Mouse (Mus musculus) embryo, embryonic 11.5 days (tissue): ENCODE measurements at regions not wholly inside any gene's neighbourhood (a gene's known extent, or its start where the extent isn't known, plus 50 kb on each side); places are given as distances from the start of the nearest gene placed in this dataset.

Experiments
- DNase-seq: peaks from one replicate; pipeline ENCODE4 v3.0.0-alpha.2; 2012; ENCODE audit warnings: low read depth, low spot score

DNA sequence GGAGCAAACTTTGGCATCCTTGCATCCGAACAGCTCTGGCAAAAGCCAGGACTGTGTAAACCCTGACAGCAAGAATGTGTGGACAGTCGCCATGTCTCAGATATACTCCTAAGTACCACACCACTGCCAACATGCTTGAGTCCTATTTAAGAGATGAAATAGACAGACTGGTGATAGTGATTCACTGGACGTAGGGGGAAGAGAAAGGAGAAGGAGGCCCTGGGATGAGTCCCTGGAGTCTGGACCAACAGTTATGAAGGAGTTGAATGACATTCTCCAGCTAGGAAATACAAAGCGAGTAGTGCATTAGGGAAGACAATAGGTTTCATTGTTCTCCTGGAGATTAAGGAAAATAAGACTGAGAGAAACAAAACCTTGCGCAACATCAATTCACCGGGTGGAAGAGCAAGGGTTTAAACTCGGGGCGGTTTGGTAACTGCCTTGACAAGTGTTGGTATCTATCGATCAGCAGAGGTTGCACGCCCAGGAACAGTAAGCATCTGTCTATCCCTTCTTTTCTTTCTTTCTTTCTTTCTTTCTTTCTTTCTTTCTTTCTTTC lies 54.3 kb upstream of the Nrbf2 start:
- no peak for DNase-seq

DNA sequence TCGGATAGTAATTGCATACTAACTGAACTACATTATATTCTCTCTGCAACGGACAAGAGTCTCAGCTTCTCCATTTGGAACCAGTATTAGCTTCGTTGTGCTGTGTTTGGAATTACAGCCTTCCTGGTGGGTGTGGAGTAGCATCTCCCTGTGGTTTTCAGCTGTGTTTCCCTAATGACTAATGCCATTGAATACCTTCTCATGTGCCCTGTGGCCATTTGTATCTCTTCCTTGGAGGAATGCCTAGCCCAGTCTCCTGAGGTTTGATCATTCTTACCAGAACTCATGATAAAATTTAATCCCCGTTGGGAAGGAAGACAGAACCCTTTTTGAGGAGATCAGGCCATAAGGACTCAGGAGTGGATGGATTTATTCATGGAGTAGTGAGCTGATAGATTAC lies 59.6 kb upstream of the Nrbf2 start:
- no peak for DNase-seq

DNA sequence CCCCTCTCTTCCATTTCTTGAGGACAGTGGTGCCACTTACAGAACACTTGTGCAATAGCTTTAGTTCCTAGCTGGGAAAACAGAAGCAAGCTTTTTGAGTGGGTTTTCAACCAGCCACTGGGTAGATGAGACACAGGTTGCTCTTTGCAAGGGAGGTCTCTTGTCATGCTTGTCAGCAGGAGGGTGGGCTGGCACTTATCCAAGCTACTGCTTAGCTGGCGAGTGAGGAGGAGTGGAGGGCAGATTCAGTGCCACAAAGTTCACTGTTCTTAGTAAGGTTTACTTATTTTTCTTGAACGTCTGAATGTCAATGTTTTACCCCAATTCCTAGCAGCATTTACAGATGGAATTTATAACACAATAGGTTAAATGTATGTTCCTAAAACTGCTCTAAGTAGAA lies 65.9 kb upstream of the Nrbf2 start:
- no peak for DNase-seq

DNA sequence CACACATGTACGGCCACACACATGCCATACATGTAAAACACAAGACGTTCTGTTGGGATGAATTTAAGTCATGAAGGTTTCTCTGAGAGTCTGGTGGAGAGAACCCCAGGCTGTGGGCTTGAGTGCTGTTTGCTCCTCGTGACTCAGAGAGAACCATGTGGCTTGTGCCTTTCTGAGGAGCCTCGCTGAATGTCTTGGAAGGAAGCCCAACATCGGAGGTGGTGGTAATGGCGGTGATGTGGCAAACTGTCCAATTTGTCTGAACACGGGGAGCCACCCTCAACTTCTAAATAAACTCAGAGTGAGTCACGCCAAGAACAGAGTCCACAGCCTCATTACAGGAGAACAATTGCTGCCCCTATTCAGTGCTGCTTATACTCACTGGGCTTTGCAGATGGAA lies 75.7 kb upstream of the Nrbf2 start:
- DNase-seq: no peak

DNA sequence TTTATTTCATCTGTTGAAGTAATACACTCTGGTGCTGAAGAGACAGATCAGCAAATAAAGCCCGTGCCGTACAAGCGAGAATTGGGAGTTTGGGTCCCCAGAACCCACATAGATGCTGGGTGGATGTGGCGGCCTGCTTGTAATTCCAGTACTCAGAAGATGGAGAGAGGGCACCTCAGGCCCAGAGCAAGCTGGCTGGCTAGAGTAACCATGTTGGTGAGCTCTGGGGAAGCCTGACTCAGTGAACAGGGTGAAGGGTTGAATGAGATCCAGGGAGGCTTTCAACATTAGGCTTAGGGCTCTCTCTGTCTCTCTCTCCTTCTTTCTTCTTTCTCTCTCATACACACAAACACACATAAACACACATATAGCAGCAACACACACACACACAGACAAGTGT lies 76.2 kb upstream of the Nrbf2 start:
- no peak for DNase-seq

DNA sequence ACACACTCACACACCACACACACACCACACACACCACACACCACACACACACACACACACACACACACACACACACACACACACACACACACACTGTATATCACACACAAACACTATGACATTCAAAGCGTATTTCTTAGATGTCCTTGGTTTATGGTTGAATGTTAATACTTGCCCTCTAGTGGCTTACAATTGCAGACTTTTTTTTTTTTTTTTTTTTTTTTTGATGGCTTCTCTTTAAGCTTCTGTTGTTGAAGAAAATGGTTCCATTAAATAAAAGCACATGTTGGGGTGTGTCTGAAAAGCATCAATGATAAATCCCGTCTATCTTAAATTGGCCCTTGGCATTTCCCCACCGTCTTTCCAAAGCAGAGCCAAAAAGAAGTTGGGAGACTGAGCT lies 79.5 kb upstream of the Nrbf2 start:
- no peak for DNase-seq

DNA sequence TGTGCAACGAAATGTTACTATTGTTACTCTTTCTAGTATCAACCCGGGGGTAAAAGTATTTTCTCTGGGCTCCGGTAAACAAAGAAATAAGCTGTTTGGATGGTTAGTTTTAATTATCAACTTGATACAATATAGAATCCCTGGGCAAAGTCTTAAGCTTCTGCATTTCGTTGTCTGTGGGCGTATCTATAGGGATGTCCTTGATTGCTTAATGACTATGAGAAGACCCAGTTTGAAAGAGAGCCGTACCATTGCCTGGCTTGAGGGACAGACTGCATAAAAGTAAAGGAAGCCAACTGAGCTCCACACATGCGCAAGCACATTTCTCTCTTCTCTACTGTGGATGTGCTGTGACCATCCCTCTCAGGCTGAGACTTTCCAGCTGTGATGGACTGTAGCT lies 80.1 kb upstream of the Nrbf2 start:
- DNase-seq: no peak

DNA sequence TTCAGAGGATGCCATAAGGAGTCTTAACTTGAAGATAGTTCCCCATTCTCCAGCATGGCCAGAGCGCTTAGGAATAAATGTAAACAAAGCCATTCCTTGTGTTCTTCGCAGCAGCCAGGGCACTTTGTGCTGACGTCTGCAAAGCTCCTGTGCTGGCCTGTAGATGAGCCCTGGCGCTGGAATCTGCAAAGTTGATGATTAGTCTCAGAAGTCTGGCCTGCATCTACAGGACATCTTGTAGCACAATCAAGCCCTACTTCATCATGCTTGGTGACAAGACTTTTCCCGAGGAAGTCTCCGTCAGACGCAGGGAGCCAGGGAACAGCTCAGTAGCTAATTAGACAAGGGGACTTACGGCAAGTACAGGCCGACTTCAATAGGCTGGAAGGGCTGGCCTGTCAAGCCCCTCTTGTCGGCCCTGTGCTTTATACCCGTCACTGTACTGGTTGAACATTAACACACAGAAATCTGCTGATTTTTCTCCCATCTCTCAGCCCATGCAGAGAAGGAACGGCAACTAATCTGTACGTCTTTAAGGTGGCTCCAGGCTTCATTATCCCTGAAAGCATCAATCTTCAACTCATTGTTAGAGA lies 87.6 kb upstream of the Nrbf2 start:
- peak; percentile 5 for DNase-seq

DNA sequence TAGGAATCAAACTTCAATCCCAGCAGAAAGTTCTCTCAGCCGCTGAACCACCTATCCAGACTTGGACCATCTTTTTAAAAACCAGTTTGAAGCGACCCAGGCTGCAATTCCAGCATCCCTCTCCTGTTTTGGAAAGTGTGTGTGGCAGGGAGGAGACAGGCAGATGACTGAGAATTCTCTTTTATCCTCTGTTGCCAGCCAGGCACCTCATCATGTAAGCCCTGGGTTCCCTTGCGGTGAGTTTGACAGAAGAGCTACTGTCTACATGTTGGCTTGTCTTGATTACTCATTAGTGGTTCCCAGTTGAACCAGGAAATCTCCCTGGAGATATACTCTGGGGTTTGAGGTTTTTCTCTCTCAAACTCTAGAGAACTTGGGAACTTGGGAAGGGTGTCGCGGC lies 91.5 kb upstream of the Nrbf2 start:
- DNase-seq: no peak

DNA sequence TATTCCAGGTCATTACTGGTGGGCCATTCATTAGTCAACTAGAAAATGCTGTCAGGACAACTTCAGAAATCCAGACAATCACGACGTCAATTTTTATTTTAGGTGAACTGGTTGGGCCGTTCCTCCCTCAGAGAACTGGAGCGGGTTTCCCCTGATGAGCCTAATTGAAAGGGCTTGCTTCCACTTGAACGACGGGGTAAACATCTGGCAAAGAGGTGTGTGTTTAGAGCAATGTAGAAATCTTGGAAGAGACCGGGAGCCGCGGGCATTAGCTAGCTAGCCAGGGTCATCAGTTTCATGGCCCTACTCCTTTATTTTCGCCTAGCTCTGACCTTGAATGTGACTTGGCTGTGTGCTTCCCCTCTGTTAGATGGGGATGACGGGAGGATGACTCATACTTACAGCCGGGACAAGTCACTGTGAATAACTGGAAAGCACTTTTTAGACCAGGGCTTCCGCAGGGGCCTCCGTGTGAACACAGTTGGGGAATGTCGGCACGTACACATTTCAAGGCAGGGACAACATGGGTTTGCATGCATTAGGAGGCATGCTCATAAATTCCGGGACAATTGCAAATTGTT lies 92.6 kb upstream of the Nrbf2 start:
- no peak for DNase-seq

DNA sequence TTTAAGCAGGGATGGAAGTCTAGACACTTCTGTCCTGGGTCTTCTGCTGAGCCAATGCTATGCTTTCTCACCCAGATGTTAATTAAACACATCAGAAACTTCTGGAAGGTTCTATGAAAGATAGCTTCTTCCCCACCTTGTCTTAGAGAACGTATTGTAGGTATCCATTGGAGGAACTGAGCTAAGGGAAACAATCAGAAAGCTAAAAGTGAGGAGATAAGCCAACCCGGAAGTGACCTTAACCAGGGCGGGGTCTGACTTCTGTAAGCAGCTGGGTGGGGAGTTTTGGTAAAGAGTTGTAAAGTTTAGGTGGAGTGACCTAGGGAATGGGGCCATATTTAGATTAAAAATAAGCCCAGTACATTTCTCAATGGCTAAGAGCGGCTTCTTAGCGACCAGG lies 95.1 kb upstream of the Nrbf2 start:
- no peak for DNase-seq

DNA sequence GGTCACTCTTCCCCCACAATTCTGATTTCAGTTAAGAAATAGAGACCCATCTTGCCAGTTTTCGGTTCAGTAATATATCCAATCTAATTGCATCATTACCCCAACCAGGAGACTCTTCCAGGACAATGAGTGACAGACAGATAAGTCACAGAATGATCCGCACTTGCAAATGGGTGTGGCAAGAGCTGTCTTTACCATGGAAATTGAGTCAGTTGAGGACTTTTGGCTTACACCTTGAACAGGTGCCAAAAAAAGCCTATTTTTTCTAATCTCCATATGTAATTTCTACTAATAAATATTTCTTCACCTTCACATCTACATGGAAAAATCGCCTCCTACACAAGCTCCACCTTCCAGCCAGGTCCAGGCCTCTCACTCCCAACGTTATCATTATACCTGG lies 98.2 kb upstream of the Nrbf2 start:
- no peak for DNase-seq

DNA sequence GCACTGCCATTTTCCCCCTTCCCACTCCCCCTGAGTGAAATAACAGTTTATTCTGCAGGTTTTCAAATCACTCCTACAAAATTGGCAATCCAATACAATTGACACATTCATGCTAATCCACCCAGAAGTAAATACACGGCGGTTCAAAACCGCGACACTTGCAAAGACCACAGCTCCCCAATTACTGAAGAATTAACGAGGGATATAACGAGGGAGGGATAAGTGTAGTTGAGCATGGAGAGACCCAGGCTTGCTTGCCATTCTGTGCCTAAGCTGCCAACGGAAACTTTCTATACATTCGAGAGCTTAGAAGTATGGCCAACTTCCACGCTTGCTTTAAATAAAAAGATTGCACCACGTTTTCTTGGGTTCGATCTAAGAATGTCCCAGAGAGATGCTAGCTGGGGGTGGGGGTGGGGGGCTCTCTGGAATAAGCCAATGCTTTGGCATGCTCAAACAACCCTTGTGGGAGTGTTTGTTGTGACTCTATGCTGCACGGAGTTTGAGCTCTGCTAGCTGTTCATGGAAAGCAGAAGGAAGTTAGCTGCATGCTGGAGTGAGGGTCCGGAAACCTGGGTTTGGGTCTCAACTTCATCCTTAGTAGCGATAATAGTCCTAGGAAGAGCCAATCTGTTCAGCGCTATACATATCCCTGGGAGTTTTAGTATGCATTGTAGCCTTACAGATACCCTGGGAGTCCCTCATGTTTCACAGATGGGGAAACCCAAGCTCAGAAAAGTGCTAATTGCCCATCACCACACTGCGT lies 98.9 kb upstream of the Nrbf2 start:
- DNase-seq: no peak

DNA sequence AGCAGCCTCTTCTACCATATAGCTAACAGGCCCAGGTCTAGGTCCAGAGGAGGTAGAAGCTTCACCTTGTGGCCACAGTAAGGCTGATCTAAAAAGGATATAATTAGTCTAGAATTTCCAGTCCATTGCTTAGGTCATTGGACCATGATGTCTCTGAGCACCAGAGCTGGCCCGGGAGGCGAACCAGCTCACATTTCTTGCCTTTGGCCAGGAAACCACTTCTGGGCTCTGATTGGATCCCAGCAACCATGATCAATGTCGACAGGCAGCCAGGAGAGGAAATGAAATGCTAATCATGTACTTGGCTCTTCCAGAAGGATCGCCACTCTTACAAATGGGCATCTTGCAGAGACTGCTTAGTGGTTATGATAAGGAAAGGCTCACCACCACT lies 99.5 kb upstream of the Nrbf2 start:
- DNase-seq: no peak

DNA sequence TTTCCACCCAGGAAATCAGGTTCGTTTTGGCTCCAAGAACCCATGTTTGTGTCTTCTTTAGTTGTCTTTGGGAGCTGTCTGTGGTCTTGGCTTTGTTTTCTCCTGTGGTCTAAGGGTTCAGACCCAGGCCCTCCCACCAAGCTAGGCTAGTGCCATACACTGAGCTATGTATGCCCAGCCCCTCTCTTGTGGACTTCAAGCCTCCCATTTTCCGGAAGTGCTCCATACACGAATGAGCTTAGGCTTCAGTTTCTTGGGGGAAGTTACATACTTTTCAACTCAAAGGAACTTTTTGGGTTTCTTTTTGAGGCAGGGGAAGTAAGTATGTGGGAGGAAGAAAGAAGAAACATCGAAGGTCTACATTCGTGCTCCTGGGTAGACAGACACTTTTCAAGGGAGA lies 100.9 kb upstream of the Nrbf2 start:
- DNase-seq: no peak

DNA sequence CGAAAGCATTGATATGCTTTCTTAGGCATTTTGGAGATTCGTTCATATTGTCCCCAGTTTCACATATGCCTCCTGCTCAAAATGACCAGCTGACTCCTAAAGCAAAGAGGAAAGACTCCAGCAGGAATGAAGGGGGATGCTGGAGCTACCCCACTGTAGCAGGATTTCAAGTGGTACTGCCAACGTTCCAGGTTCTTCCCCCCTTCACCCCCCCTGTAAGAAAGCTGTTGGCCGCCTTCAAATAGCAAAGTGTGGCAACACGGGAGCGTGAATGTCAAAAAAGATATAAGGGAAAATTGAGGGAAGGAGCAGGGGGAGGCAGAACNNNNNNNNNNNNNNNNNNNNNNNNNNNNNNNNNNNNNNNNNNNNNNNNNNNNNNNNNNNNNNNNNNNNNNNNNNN lies 103.7 kb upstream of the Nrbf2 start:
- no peak for DNase-seq

DNA sequence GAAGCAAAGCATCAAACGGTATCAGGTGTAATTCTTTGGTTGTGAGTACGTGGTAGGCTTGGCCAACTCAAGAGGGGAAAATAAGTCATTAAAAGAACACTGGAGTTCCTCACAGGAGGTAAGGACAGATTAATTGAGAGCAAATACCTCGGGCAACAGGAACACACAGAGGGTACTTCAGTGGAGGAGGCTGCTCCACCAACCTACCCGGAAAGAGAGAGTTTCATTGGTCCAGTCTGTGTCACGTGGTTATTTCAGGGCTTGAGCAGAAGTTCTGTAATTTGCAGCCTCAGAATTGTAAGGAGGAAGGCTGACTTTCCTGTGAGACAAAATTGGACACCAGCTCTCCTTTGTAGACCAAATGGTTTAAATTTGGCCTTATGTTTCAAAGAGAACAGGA lies 115.3 kb upstream of the Nrbf2 start:
- no peak for DNase-seq

DNA sequence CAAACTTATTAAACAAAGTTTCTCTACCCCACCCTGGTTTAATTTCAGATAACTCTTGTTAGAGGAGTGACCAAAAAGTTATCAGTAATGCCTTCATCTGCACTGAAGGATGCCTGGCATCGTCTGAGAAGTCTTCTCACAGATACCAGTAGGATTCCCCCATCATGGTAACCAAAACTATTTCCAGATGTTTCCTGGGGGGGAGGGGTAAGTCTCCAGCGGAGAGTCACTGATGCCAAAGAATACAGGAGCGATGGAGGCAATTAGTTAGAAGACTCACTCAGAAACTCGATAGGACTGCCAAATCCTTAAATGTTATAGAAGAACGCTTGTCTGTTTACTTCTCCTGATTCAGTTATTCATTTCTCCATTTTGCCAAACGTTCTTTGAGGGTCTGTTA lies 116.3 kb upstream of the Nrbf2 start:
- DNase-seq: no peak

DNA sequence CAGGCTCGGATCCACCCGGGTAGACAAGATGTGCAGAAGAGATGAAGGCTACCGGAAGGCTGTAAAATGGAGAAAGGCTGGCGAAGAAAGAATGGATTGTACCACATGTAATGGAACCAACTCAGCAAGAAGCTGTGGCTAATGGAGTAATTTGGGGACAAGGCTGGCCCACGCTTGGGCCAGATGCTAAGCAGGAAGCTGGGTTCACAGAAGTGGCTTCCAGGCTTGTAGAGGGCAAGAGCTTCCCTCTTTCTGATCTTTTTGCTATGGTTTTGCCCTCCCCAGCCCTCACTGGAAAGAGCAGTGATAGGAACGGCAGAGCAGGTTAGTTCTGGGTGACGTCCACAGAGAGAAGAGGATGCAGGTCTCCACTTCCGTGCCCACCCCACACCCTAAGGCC lies 117.7 kb upstream of the Egr2 start:
- no peak for DNase-seq

DNA sequence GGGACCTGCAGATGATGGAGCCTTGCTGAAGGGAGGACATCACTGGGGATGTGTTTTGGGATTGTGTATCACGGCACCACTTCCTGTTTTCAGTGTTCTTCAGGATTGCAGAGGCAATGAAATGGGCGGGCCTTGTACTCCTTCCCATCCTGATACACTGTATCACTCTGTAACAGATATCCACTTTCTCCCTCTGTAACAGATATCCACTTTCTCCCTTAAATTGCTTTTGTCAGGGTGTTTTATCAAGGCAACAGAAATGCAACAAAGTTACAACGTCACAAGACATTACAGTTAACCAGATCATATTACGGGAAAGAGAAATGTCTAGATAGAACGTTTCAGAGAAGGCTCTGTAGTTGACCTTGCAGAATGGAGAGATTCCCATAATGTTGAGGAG lies 114.5 kb upstream of the Egr2 start:
- no peak for DNase-seq

DNA sequence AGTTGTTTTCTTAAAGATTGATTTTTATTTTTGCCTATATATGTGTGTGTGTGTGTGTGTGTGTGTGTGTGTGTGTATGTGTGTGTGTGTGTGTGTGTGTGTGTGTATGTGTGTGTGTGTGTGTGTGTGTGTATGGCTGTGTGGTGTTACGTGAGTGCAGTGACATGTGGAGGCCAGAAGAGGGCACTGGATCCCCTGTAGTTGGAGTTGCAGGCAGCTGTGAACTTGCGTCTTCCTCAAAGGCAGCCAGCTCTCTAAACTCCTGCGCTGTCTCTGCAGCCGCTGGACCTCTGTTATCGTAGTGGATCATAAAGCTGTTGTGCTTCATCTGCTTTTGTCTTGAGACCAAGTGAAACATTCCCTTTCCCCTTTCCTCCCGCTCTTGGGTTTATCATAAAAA lies 109.9 kb upstream of the Egr2 start:
- no peak for DNase-seq

DNA sequence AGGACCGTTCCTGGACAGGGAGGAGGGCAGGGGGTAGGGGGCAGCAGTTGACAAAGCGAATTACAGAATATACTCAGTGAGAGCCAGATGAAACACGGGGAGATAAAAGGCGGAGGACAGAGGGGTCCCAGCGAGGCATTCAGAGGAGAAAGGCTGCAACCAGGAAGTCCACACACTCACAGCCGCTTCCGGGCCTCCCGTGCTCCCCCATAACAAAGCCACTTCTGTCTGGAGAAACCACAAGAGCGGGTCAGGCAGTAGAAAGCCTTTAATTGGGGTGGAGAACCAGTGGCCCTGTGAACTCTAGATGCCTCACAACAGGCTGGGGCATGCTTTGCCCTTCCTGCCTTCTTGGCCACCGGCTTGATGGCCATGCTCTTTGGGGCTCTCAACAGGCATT lies 108.1 kb upstream of the Egr2 start:
- no peak for DNase-seq

DNA sequence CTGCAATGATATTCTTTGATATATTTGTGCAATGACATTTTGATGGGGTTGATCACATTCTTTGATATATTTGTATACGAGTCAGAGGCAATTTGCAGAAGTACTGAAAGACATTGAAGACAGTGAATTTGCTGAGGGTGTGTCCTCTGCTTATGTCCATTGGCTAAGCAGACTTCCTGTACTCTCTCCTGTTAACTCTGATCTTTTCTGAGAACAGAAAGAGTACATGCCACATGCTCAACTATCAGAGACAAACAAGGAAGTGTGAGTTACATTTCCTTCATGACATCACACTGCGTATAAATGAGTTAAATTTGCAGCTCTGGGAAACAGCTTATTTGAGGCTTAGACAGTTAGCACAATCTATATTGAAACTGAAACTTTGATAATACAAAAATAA lies 104.5 kb upstream of the Egr2 start:
- DNase-seq: no peak
